Mouse (Mus musculus) cerebellum, adult 2 months (tissue): ENCODE data around the gene Palld.

Experiments used
- CTCF ChIP-seq: fragments of 200-500 bp; IDR thresholded peaks from 2 replicates; pipeline ENCODE4 v1.5.1; 2011; ENCODE audit warnings: low read depth, mild to moderate bottlenecking, control low read depth, low read length, moderate library complexity, borderline replicate concordance; ENCODE audit not compliant: insufficient read depth
- POLR2A ChIP-seq: fragments of 200-500 bp; IDR thresholded peaks from 2 replicates; pipeline ENCODE4 v1.6.1; 2011; ENCODE audit warnings: low read length, control low read depth, borderline replicate concordance; ENCODE audit not compliant: insufficient read depth

DNA sequence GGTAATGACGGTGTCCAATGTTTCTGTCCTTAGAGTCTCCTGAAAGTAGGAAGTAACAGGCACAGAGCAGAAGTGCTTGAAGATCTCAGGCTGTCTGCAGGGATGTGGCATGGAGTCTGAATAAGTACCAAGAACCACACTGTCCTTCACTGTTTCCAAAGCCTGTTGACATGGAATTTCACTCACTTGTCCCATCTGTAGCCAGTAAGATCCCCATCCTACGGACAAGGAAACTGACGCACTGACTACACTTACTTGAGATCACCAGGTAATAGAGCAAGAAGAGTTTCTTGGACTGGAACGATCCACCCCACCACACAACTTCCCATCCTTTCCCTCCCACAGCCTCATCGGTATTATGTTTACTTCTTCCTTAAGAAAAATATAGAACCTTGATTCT is 128.3 kb downstream of the Palld start:
- no peak for TF ChIP-seq CTCF
- no peak for TF ChIP-seq POLR2A
